Mouse (Mus musculus) midbrain, postnatal 0 days (tissue): ENCODE measurements at regions not wholly inside any gene's neighbourhood (a gene's known extent, or its start where the extent isn't known, plus 50 kb on each side); places are given as distances from the start of the nearest gene placed in this dataset.

Experiments
- ATAC-seq: fragments of 200-750 bp; cut with Nextera tagmentation; 2 replicates; pipeline ENCODE4 v1.8.0; 2017; ENCODE audit warnings: moderate number of reproducible peaks, mild to moderate bottlenecking, moderate TSS enrichment, moderate library complexity; ENCODE audit not compliant: low FRiP score
- DNase-seq: peaks from one replicate; pipeline ENCODE4 v3.0.0-alpha.2; 2015; ENCODE audit warnings: low spot score
- H3K27ac ChIP-seq: fragments of 300-500 bp; sonication (generic); 2 replicates; pipeline ENCODE4 v1.5.1; 2014; ENCODE audit warnings: low read depth, mild to moderate bottlenecking, low read length, mixed read lengths
- H3K27me3 ChIP-seq: fragments of 300-500 bp; sonication (generic); 2 replicates; pipeline ENCODE4 v1.6.1; 2014; ENCODE audit warnings: low read length, control low read depth, mixed read lengths; ENCODE audit not compliant: insufficient read depth
- H3K36me3 ChIP-seq: fragments of 300-500 bp; sonication (generic); 2 replicates; pipeline ENCODE4 v1.6.1; 2014; ENCODE audit warnings: low read length, control low read depth, mixed read lengths; ENCODE audit not compliant: insufficient read depth
- H3K4me1 ChIP-seq: fragments of 300-500 bp; sonication (generic); 2 replicates; pipeline ENCODE4 v1.6.1; 2014; ENCODE audit warnings: mild to moderate bottlenecking, control low read depth, antibody characterized with exemption, low read length, mixed read lengths; ENCODE audit not compliant: insufficient read depth
- H3K4me2 ChIP-seq: fragments of 300-500 bp; sonication (generic); 2 replicates; pipeline ENCODE4 v1.6.1; 2014; ENCODE audit warnings: low read depth, mild to moderate bottlenecking, low read length, mixed read lengths; ENCODE audit not compliant: poor library complexity, severe bottlenecking
- H3K4me3 ChIP-seq: fragments of 300-500 bp; sonication (generic); 2 replicates; pipeline ENCODE4 v1.5.1; 2014; ENCODE audit warnings: low read depth, mild to moderate bottlenecking, low read length, moderate library complexity
- H3K9ac ChIP-seq: fragments of 300-500 bp; sonication (generic); replicated peaks from 2 replicates; pipeline ENCODE4 v1.6.1; 2014; ENCODE audit warnings: mild to moderate bottlenecking, low read length, moderate library complexity, mixed read lengths; ENCODE audit not compliant: poor library complexity, severe bottlenecking
- H3K9me3 ChIP-seq: fragments of 300-500 bp; sonication (generic); 2 replicates; pipeline ENCODE4 v1.6.1; 2016; ENCODE audit warnings: low read length, control low read depth
- CTCF ChIP-seq: IDR thresholded peaks from 2 replicates; pipeline ENCODE4 v1.5.1; 2016; ENCODE audit warnings: antibody characterized with exemption, mild to moderate bottlenecking
- WGBS: fragments of 180-500 bp; shearing (Covaris S2); extraction: QIAGEN DNeasy Blood & Tissue Kit; methylation state at CpG from one replicate; pipeline ENCODE4 v1.1.7; 2014; 5-methylcytosine and 5-hydroxymethylcytosine counted together

- H3K27ac ChIP-seq = no peak overlapping the region
- no peak overlapping the region for H3K9ac ChIP-seq
- no peaks in the 10 kb centered on the region for H3K36me3 ChIP-seq
- no peak overlapping the region for H3K4me2 ChIP-seq
- no peaks in the 10 kb centered on the region for H3K27me3 ChIP-seq
- no peaks in the 10 kb centered on the region for H3K4me1 ChIP-seq
- TF ChIP-seq CTCF = no peak
- 69% methylated on average over 9 of the region's 9 CpGs for WGBS
- no peak for ATAC-seq
- no peak overlapping the region for H3K4me3 ChIP-seq
- no peaks in the 10 kb centered on the region for H3K9me3 ChIP-seq
- DNase-seq = no peak
These were observed 598.2 kb upstream of the Cdh5 start for GRCm38 (mm10) chr8:103502991-103503767.

- no peaks in the 10 kb centered on the region for H3K4me1 ChIP-seq
- no peak overlapping the region for H3K27ac ChIP-seq
- H3K9ac ChIP-seq = no peak overlapping the region
- 60% methylated on average over 6 of the region's 6 CpGs for WGBS
- ATAC-seq (no peak), DNase-seq (no peak)
- H3K4me2 ChIP-seq = no peak overlapping the region
- no peak for TF ChIP-seq CTCF
- H3K9me3 ChIP-seq = no peaks in the 10 kb centered on the region
- H3K36me3 ChIP-seq = no peaks in the 10 kb centered on the region
- no peaks in the 10 kb centered on the region for H3K27me3 ChIP-seq
- H3K4me3 ChIP-seq = no peak overlapping the region
These were observed 595.1 kb upstream of the Cdh5 start for GRCm38 (mm10) chr8:103506334-103506733.

GRCm38 (mm10) chr8:103507068-103507467 is 594.4 kb upstream of the Cdh5 start:
- TF ChIP-seq CTCF = no peak
- Histone ChIP-seq H3K36me3 (no peaks in the 10 kb centered on the region), H3K4me1 (no peaks in the 10 kb centered on the region), H3K4me3 (no peak overlapping the region), H3K9ac (no peak overlapping the region), H3K9me3 (no peaks in the 10 kb centered on the region), H3K4me2 (no peak overlapping the region), H3K27ac (no peak overlapping the region), H3K27me3 (no peaks in the 10 kb centered on the region)
- ATAC-seq (no peak), DNase-seq (no peak)
- WGBS = 80% methylated on average over 5 of the region's 5 CpGs

- H3K27ac ChIP-seq = no peak overlapping the region
- 69% methylated on average over 4 of the region's 4 CpGs for WGBS
- DNase-seq (peak; percentile 7), ATAC-seq (no peak)
- no peak overlapping the region for H3K4me2 ChIP-seq
- H3K4me3 ChIP-seq = no peak overlapping the region
- H3K4me1 ChIP-seq = no peaks in the 10 kb centered on the region
- no peaks in the 10 kb centered on the region for H3K9me3 ChIP-seq
- H3K9ac ChIP-seq = no peak overlapping the region
- TF ChIP-seq CTCF = no peak
- H3K27me3 ChIP-seq = no peaks in the 10 kb centered on the region
- no peaks in the 10 kb centered on the region for H3K36me3 ChIP-seq
These were observed 581.1 kb upstream of the Cdh5 start for GRCm38 (mm10) chr8:103520141-103520866.

- no peaks in the 10 kb centered on the region for H3K9me3 ChIP-seq
- TF ChIP-seq CTCF = no peak
- DNase-seq (no peak), ATAC-seq (no peak)
- H3K9ac ChIP-seq = no peak overlapping the region
- H3K4me3 ChIP-seq = no peak overlapping the region
- no peak overlapping the region for H3K4me2 ChIP-seq
- no peaks in the 10 kb centered on the region for H3K4me1 ChIP-seq
- no peaks in the 10 kb centered on the region for H3K36me3 ChIP-seq
- 85% methylated on average over 4 of the region's 4 CpGs for WGBS
- no peaks in the 10 kb centered on the region for H3K27me3 ChIP-seq
- no peak overlapping the region for H3K27ac ChIP-seq
These were observed 570.5 kb upstream of the Cdh5 start for GRCm38 (mm10) chr8:103530903-103531302.

- DNase-seq = peak; percentile 20
- 85% methylated on average over 4 of the region's 4 CpGs for WGBS
- TF ChIP-seq CTCF = no peak
- no peaks in the 10 kb centered on the region for H3K9me3 ChIP-seq
- no peak overlapping the region for H3K9ac ChIP-seq
- no peaks in the 10 kb centered on the region for H3K36me3 ChIP-seq
- no peak overlapping the region for H3K4me3 ChIP-seq
- no peak for ATAC-seq
- no peaks in the 10 kb centered on the region for H3K4me1 ChIP-seq
- H3K4me2 ChIP-seq = no peak overlapping the region
- no peaks in the 10 kb centered on the region for H3K27me3 ChIP-seq
- H3K27ac ChIP-seq = no peak overlapping the region
These were observed 566.5 kb upstream of the Cdh5 start for GRCm38 (mm10) chr8:103534971-103535370.
